Mouse (Mus musculus): ENCODE measurements around the gene P4ha1.

The P4ha1 gene

DNA sequence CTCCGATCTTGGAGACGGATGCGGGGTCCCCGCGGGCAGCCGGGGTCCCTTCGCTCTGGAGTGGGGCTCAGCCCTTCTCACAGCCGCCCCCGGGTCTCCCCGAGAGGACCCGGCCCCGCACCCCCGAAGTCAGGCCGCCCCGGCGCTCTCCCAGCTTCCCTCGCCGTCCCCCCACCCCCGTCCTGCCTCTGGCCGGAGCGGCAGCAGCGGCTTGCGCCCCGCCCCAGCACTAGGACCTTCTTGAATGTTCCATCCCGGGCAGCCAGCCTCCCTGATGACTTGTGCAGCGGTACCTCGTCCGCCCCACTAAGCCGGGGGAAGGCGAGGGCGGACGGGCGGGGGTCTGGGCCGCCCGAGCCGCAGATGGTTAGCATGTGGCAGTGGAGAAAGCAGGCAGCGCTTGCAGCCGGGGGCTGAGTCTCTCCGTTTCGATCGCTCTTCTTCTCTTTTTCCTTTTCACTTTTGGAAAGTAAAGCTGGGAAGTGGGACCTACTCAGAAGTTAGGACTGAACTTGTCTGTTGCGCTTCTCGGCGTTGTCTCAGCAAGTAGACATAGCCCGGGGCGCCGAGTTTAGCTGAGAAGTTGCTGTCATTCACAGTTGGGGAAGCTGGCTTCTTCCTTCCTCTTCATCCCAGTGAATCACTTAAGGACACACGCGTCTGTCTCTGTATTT, 529 bp downstream of the P4ha1 start:
- peak; percentile 90 for DNase-seq (ENCODE audit: inconsistent ontology term)

DNA sequence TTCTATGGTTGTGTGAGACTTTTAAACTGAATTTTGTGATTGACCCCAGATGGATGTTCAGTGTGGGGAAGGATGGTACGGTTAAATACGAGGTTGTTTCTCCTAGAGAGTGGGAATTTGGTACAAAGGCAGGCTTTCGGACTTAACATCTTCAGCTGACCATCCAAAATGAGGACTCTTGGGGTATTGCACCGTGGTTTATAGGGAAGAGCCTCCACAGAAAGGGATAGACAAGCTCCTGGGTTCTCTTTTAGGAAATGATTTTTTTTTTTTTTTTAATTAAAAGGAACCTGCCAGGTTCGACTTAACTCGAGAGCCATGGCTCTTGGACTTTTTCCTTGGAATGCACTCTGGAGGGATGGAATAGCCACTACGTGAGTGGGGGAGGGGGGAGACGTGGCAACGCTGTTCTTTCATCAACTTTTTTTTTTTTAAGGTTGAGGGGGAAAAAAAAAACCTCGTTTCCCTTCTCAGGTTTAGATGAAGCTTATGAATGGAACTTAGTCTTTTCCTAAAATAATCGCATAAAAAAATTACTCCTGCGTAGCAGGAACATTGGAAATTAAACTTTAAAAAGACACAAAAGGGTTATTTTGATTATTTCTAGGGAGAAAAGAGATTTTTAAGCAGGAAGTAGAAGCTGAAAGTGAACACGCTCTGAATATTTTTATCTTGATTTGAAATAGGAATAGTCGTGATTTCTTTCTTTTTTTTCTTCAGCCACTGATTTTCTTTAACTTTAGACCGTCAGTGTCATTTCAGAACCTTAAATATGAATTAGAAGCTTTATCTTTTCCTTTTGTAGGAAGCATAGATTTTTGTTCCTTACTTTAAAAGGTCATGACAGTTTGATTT, 1.4 kb downstream of the P4ha1 start:
- peak; percentile 56 for DNase-seq (ENCODE audit: inconsistent ontology term)

DNA sequence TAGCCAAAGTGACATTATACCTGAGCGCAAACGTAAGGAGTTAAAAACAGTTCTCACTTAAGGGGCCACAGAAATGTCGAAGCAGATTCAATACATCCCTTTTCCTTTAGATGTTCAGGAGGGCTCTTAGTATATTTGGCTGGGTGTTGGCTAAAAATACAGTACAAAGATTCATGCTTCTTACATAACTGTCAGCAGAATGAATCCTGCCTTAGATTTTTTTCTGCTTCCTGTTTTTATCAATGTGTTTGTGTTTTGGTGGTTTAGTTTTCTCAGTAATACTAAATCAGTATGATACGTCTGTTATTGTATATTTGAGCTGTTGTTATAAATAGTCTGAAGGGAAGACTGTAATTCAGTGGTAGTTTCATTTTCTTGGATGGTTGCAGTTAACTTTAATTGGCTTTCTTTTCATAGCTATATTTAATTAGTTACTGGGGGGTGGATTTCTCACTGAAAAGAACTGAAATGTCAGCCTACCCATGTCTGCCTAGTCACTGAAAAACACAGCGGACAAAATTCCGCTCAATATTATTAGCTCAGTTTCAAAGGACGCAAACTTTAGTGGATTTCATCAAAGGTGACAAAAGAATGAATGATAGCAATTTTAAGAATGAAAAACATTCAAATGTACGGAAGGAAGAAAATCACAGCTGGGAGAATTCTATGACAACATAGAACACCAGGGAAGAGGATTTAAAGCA, 3.7 kb downstream of the P4ha1 start:
- peak; percentile 60 for DNase-seq (ENCODE audit: inconsistent ontology term)

DNA sequence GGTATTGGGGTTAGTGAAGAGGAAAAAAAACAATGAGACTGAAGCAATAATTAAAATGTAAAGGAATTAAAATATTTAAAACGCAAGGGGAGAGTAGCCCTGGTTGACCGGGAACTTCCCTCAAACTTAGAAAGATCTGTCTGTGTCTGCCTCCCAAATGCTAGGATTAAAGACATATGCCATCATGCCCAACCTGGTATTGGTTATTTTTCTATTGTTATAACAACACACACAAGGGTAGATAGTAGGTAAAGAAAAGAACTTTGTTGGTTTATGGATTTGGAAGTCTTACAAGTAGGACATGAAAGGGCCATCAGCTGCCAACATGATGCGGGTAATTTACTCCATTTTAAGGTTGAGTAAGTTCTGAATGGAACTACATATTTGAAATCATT, 4.2 kb downstream of the P4ha1 start:
- peak; percentile 63 for DNase-seq (ENCODE audit: inconsistent ontology term)

DNA sequence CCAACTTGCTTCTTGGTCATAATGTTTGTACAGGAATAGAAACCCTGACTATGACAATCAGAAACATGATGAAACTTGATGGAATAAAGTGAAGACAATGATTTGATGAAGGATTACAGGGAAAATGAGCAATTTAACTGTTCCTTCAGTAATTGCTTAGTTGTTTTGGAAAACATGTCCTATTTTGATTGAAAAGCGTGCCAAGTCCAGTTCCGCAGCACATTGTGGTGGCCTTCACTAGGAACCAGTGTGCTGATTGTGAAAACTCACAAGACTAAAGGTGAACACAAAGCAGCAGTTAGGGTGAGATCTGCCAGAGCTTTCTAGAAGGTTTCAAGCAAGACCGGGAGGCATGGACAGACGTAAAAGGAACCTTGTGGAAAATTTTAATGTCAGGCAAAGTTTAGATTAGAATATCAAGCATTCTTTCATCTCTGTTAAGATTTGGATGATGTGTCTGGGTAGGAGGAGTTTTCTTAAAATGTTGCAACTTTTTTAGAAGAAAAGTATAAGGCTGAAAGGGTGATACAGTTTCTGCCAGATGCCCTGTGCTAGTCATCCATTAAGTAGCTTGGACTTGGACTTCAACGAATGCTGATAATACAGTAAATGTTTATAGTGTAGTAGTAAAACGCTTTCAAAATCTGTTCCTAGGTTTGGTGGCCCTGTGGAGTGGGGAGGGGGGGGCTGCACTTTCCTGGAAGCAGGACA, 8.6 kb downstream of the P4ha1 start:
- no peak for DNase-seq (ENCODE audit: inconsistent ontology term)

DNA sequence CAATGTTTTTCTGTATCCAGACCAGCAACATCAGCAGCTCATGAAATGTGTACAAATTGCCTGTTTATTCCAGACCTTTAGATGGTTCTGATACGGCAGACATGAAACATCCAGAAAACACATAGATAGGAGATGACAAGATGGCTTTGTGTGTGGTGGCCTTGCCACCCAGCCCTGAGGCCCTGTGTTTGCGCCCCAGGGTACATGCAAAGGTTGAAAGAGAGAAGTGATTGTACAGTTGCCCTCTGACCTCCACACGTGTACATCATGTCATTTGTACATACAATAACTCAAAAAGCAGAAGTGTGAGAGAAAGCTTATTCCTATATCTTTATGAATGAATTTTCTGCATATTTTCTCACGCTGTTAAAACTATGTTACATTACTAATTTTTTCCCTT, 10.3 kb downstream of the P4ha1 start:
- no peak for DNase-seq (ENCODE audit: inconsistent ontology term)

DNA sequence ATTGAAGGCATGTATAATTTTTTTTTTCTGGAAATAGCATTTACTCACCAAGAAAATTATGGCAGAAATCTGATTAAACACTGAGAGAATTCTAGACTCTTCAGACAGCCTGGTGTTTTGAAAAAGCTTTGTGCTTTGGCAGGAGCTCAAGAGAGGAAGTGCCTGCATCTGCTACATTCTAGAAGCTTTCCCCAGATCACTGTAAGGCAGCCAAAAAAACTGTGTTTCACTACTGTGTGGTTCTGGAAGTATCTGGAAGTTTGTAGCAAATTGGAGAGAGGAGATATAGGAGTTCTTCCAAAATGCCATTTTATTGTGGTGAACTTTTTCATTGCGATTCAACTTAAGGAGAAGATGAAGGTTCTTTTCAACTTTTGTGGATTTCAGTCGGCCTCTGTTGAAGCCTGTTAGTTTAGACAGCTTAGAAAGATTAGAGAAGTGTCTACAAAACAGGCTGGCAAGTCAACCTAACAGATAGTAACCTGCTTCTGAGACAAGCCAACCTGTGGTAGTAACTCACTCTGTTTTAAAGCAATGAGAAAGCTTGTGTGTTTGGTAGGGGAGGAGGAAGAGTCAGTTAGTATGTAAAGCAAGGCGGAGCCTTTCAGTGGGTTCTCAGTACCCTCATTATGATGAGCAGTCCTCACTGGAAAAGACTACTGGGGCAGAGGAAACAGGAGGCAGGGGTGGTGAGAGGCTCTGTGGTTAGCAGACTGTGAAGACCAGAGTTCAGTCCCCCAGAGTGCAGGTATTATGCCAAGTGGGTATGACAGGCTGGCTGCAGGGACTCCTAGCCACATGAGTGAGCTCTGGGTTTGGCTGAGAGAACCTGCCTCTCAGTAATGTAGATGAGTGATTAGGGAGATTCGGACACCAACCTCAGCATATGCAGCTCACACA, 12.1 kb downstream of the P4ha1 start:
- DNase-seq (ENCODE audit: inconsistent ontology term) = peak; percentile 73

DNA sequence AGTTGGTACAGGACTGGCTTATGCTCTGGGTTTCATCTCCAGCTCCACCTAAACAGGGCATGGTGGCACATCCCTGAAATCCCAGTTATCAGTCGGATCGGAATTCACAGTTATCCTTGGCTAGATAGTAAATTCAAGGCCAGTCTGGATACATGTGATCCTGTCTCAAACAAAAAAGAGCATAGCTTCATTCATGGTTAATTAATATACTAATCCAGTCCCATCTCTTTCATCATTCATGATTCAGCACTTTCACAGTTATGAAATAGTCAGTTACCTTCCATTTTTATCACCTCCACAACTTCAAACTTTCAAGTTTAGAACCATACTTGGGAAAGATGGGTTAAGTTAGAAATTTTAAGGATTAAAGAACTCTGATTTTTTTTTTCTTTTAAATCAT, 13.0 kb downstream of the P4ha1 start:
- DNase-seq (ENCODE audit: inconsistent ontology term) = no peak

DNA sequence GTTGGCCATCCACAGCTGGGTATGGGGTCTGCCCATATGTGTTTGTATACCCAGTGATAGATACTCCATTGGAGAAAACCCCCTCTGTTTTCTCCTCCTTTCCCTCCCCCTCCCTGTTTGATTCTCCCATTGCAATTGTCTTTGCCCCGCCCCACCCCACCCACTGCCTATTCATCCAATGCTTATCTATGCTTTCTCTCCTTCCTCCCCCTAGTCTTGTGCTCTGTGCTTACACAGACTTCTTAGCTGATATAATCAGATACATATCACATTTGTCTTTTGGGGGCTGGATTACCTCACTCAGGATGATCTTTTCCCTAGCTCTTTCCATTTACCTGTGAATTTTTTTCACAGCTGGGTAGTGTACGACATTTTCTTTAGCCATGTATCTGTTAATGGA, 23.5 kb downstream of the P4ha1 start:
- DNase-seq (ENCODE audit: inconsistent ontology term) = no peak

DNA sequence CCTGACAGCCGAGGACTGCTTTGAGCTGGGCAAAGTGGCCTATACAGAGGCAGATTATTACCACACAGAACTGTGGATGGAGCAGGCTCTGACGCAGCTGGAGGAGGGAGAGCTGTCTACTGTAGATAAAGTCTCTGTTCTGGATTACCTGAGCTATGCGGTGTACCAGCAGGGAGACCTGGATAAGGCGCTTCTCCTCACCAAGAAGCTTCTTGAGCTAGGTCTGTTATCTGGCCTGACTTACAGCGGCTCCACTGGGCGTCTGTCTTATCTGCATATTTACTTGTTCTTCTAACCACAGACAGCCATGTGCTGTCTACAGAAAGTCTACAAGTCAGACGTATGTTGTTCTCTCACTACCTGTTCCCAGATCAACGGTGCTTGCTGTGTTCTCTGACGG, 25.1 kb downstream of the P4ha1 start:
- no peak for DNase-seq (ENCODE audit: inconsistent ontology term)

DNA sequence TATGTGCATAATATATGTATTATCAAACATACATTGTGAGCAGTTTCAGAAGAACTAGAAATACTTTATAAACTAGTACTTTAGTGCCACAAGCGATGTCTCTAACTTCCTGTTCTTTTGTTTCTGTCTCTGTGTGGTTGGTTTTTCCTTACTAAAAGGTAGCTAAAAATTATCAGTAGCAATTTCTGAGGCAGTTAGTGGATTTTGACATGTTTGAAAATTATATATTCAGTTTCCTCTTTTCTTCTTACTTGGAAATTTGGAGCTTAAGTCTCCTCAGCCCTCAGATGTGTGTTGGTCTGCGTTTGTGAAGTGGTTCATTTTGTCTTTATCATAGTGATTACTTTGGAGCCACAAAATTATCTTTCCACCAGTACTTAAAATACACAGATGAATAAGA, 26.4 kb downstream of the P4ha1 start:
- no peak for DNase-seq (ENCODE audit: inconsistent ontology term)

DNA sequence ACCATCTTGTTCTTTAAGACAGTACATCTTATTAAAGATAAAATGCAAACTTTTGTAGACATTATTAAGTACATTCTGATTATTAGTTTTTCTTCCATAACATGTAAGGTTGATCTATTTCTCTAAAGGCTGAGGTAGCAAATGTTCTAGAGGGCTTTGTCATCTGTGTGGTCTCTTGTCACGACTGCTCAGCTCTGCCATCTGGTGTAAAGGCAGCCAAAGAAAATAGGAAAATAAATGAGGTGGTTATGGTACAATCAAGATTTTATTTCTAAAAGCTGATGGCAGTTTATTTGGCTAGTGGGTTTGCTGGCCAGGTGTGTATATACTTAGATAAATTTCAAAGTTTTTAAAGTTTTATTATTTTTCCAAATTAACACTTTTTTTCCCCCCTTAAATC, 30.0 kb downstream of the P4ha1 start:
- no peak for DNase-seq (ENCODE audit: inconsistent ontology term)

DNA sequence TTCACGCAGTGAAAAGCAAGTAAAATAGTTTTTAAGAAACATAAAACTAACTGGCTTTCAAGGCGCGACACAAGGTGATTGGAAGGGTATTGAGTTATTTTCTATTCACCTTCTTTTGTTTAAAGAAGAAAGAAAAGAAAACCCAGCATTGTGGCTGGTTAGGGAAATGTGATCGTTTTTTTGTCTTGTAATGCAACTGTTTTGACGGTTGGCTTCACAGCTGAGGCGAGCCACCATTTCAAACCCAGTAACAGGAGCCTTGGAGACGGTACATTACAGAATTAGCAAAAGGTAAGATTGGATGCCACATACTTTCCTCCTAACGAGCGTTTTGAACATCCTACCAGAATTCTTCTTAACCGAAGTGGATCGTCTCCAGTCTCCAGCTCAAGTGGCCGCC, 31.0 kb downstream of the P4ha1 start:
- no peak for DNase-seq (ENCODE audit: inconsistent ontology term)

DNA sequence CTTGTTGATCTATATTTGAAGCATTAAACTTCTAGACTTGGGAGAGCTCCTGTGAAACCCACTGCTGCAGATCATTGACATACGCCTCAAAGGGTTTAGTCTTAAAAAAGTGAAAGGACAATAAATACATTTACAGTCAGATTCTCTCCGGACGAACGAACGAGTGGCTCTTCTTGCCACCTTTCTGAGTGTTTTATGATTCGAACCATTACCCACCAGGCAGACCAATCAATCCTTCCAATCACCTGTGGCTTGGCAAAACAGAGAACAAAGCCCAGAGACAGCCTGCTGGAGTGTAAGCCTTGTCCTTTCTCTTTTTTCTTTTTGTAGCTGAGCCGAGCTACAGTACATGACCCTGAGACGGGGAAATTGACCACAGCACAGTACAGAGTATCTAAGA, 31.9 kb downstream of the P4ha1 start:
- DNase-seq (ENCODE audit: inconsistent ontology term) = no peak

DNA sequence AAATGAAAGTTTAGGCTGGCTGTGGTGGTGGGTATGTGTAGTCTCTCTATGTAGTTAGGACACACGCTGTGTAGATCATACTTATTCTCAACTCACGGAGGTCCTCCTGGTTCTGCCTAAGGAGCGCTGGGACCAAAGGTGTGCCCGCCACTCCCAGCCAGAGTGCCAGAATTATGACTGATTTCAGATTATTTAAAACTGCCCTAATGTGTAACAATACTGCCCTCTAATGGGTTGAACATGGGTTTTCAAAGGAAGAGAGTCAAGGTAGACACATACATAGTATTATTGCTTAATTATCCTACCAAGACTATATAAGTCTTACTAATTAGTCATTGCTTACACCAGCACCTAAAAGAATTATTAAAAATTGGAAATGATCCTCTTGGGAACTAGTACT, 35.6 kb downstream of the P4ha1 start:
- DNase-seq (ENCODE audit: inconsistent ontology term) = peak; percentile 8

DNA sequence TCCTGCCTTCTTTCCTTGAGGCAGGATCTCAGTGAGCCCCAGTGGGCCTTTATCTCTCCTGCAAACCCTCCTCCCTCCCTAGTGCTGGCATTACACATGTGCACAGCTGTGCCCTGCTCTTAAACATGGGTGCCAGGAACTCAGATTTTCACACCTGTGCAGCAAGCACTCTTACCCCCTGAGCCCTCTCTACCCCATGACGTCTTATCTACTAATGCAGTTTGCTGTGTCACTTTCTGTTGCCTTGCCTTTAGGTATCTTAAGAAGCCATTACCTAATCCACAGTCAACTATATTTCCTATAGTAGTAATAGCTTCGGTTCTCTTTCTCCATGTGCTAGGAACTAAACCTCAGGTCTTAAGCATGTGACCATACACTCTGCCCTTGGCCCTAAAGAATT, 40.1 kb downstream of the P4ha1 start:
- DNase-seq (ENCODE audit: inconsistent ontology term) = no peak

DNA sequence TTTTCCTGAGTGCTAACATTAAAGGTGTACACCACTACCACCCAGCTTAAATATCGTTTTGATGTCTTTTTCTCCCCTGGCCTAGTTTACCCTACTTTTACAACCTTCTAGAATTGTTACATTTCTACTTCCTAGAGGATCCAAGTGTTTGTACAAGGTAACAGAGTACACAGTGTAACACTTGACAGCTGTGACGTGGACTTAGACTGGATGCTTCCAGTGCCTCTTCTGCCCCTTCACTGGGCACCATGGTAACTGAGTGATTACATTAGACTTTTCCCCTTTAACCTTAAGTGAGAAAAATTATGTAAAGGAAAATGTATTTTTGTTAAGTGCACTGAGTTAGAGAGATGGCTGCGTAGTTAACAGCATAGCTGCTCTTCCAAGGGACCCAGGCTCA, 41.5 kb downstream of the P4ha1 start:
- no peak for DNase-seq (ENCODE audit: inconsistent ontology term)

DNA sequence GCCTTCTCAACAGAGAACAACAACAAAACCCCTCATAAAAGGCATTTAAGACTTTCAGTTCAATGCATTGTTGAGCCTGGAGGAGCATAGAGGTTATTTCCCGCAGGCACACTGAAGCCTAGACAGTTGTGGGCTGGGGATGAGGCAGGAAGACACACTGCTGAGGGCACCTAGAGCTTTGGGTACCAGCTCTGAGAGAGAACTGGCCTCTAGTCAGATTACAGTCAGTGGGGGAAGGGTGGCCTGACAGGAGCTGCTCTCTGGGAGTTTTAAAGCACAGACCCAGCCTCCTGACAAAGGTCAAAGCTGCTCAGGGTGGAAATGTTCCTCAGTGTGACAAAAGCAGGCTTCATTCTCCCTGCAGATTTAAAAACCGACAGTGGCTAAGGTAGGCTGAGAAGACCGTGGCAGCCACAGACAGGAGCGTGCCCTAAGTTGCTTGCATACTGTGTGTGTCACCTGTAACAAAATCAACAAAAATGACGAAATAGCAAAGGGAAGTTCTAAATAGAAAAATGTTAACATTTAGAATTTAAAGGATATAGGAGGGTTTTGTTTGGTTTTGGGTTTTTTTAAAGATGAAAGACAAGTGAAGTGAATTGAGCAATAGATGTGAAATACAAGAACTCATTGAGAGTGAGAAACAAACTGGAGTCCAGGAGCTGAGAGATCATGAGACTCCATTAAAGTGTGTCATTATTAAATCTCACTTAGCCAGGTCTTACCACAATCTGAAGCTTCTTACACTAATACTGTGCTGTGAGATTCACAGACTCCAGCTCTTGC, 42.9 kb downstream of the P4ha1 start:
- DNase-seq (ENCODE audit: inconsistent ontology term) = no peak

DNA sequence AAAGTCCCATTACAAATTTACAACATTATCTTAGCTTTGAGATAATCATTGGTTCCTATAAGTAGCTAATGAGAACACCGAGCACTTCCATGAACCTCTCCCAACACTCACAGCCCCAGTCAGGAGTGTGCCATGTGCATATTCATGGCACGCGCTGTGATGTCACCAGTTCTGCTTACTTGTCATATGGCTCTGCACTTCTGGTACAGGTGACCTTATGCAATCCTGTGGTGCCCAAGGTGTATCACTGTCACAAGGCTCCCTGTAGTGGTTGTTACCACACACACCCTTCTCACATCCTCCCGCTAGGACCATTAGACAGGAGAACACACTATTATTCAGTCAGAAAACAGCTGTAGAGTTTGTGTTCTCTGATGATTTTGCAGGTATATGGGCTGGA, 43.6 kb downstream of the P4ha1 start:
- DNase-seq (ENCODE audit: inconsistent ontology term) = no peak

DNA sequence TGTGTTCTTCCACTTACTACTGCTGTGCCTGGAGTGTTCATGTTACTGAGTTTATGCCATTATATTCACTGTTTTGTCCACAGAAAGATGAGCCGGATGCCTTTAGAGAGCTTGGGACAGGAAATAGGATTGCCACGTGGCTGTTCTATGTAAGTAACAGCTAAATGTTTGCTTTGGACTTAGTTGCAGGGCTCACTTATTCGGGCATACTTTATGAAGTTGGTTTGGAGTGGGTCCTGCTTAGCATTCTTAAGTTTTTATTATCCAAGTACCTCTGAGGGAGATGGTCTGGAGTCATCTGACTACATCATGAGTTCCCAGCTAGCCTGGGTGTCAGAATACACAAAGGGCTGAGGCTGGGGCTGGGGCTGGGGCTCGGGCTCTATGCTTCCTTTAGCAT, 44.1 kb downstream of the P4ha1 start:
- DNase-seq (ENCODE audit: inconsistent ontology term) = no peak
